Mouse (Mus musculus) lung, postnatal 0 days (tissue): ENCODE measurements around the gene Tnfsfm13.

ENCODE experiments used
- CTCF ChIP-seq: IDR thresholded peaks from 2 replicates; pipeline ENCODE4 v1.5.1; 2016; ENCODE audit warnings: antibody characterized with exemption, mild to moderate bottlenecking
- EP300 ChIP-seq: IDR thresholded peaks from 2 replicates; pipeline ENCODE4 v1.6.1; 2016; ENCODE audit warnings: antibody characterized with exemption, mild to moderate bottlenecking, control low read depth

GRCm38 (mm10) chr11:69633128-69633866 is 62.6 kb downstream of the Tnfsfm13 start:
- TF ChIP-seq CTCF (no peak; the same call in 1 of the 2 replicates), EP300 (no peak)
